Mouse (Mus musculus) lung, adult 2 months (tissue): ENCODE measurements at regions not wholly inside any gene's neighbourhood (a gene's known extent, or its start where the extent isn't known, plus 50 kb on each side); places are given as distances from the start of the nearest gene placed in this dataset.

Experiments
- CTCF ChIP-seq: fragments of 200-500 bp; IDR thresholded peaks from 2 replicates; pipeline ENCODE4 v1.5.1; 2011; ENCODE audit warnings: mild to moderate bottlenecking, low read length, control low read depth; ENCODE audit not compliant: insufficient read depth
- POLR2A ChIP-seq: fragments of 200-500 bp; IDR thresholded peaks from 2 replicates; pipeline ENCODE4 v1.6.1; 2011; ENCODE audit warnings: low read depth, mild to moderate bottlenecking, control low read depth, low read length, borderline replicate concordance; ENCODE audit errors: extremely low read depth

GRCm38 (mm10) chr3:115652236-115652635 lies 62.6 kb downstream of the S1pr1 start:
- TF ChIP-seq POLR2A (no peak), CTCF (no peak)
